Mouse (Mus musculus): ENCODE measurements at regions not wholly inside any gene's neighbourhood (a gene's known extent, or its start where the extent isn't known, plus 50 kb on each side); places are given as distances from the start of the nearest gene placed in this dataset.

- TF ChIP-seq MAFK (IDR thresholded peaks at IDR 0.05; ENCODE audit: insufficient replicate concordance, low read length) (no peak), CTCF (conservative IDR thresholded peaks at IDR 0.05 in 1 of 2, IDR thresholded peaks at IDR 0.05 in 1 of 2; ENCODE audit: low read depth in 2 of 2, low read length in 2 of 2) (no peak), MEF2A (IDR thresholded peaks at IDR 0.05; ENCODE audit: borderline replicate concordance, low read depth, low read length) (no peak), NRF1 (IDR thresholded peaks at IDR 0.05; ENCODE audit: low read depth, low read length) (no peak), NELFE (IDR thresholded peaks at IDR 0.05; ENCODE audit: low read depth, low read length) (no peak), USF1 (IDR thresholded peaks at IDR 0.05; ENCODE audit: low read depth, low read length) (no peak), ZMIZ1 (IDR thresholded peaks at IDR 0.05; ENCODE audit: low read depth, low read length) (no peak), SMC3 (IDR thresholded peaks at IDR 0.05; ENCODE audit: low read depth, low read length) (no peak), EP300 (IDR thresholded peaks at IDR 0.05; ENCODE audit: low read length) (no peak), POLR2A (IDR thresholded peaks at IDR 0.05; ENCODE audit: low read depth, low read length) (no peak), TBP (conservative IDR thresholded peaks at IDR 0.05; ENCODE audit: low read depth, low read length) (no peak), CHD2 (IDR thresholded peaks at IDR 0.05; ENCODE audit: low read length) (no peak)
Measured at GRCm38 (mm10) chr9:84274608-84275007, 349.7 kb downstream of the Bckdhb start.

All from CH12.LX (cell line).